Mouse (Mus musculus): ENCODE results near the gene Acp7.
"Not testable (repeated sequence)": the region's sequence is repeated elsewhere in the genome, so short reads cannot be mapped to it uniquely, and the experiment has no call there.

Acp7 gene

GRCm38 (mm10) chr7:28631073-28631472 lies at the start of gene Acp7:
Gene Acp7 (minus strand): TSS chr7:28631332.
- DNase-seq (ENCODE audit: low spot score), result no peak

GRCm38 (mm10) chr7:28677624-28678023 lies 46.5 kb upstream of the Acp7 start:
- DNase-seq (ENCODE audit: low spot score), result no peak

GRCm38 (mm10) chr7:28676811-28677541 lies 45.8 kb upstream of the Acp7 start:
- DNase-seq (ENCODE audit: low spot score), result no peak

- DNase-seq (ENCODE audit: low spot score), result no peak
Observed at GRCm38 (mm10) chr7:28675746-28676145, 44.6 kb upstream of the Acp7 start.

GRCm38 (mm10) chr7:28674994-28675393 lies 43.9 kb upstream of the Acp7 start:
- DNase-seq (ENCODE audit: low spot score), result no peak

GRCm38 (mm10) chr7:28672786-28673185 lies 41.7 kb upstream of the Acp7 start:
- DNase-seq (ENCODE audit: low spot score), result not testable (repeated sequence)

- DNase-seq (ENCODE audit: low spot score), result no peak
Observed at GRCm38 (mm10) chr7:28672276-28672675, 41.1 kb upstream of the Acp7 start.

- no peak for DNase-seq (ENCODE audit: low spot score)
Observed at GRCm38 (mm10) chr7:28671172-28671571, 40.0 kb upstream of the Acp7 start.

- DNase-seq (ENCODE audit: low spot score), result no peak
Observed at GRCm38 (mm10) chr7:28665620-28666579, 34.8 kb upstream of the Acp7 start.

- no peak for DNase-seq (ENCODE audit: low spot score)
Observed at GRCm38 (mm10) chr7:28656430-28656829, 25.3 kb upstream of the Acp7 start.

GRCm38 (mm10) chr7:28651157-28651556 lies 20.0 kb upstream of the Acp7 start:
- DNase-seq (ENCODE audit: low spot score), result no peak

GRCm38 (mm10) chr7:28647016-28647415 lies 15.9 kb upstream of the Acp7 start:
- DNase-seq (ENCODE audit: low spot score), result no peak

GRCm38 (mm10) chr7:28645947-28646475 lies 14.9 kb upstream of the Acp7 start:
- DNase-seq (ENCODE audit: low spot score), result no peak

- no peak for DNase-seq (ENCODE audit: low spot score)
Observed at GRCm38 (mm10) chr7:28645366-28645765, 14.2 kb upstream of the Acp7 start.

- no peak for DNase-seq (ENCODE audit: low spot score)
Observed at GRCm38 (mm10) chr7:28641546-28641945, 10.4 kb upstream of the Acp7 start.

GRCm38 (mm10) chr7:28637511-28637910 lies 6.4 kb upstream of the Acp7 start:
- DNase-seq (ENCODE audit: low spot score), result peak; percentile 13

- no peak for DNase-seq (ENCODE audit: low spot score)
Observed at GRCm38 (mm10) chr7:28634128-28634527, 3.0 kb upstream of the Acp7 start.

- DNase-seq (ENCODE audit: low spot score), result no peak
Observed at GRCm38 (mm10) chr7:28624791-28625190, 6.3 kb downstream of the Acp7 start.

- no peak for DNase-seq (ENCODE audit: low spot score)
Observed at GRCm38 (mm10) chr7:28619098-28619715, 11.9 kb downstream of the Acp7 start.

GRCm38 (mm10) chr7:28605951-28606350 lies 25.2 kb downstream of the Acp7 start:
- no peak for DNase-seq (ENCODE audit: low spot score)

GRCm38 (mm10) chr7:28603788-28604187 lies 27.3 kb downstream of the Acp7 start:
- DNase-seq (ENCODE audit: low spot score), result not testable (repeated sequence)

- DNase-seq (ENCODE audit: low spot score), result no peak
Observed at GRCm38 (mm10) chr7:28603136-28603535, 28.0 kb downstream of the Acp7 start.
